In the genomic region with DNA sequence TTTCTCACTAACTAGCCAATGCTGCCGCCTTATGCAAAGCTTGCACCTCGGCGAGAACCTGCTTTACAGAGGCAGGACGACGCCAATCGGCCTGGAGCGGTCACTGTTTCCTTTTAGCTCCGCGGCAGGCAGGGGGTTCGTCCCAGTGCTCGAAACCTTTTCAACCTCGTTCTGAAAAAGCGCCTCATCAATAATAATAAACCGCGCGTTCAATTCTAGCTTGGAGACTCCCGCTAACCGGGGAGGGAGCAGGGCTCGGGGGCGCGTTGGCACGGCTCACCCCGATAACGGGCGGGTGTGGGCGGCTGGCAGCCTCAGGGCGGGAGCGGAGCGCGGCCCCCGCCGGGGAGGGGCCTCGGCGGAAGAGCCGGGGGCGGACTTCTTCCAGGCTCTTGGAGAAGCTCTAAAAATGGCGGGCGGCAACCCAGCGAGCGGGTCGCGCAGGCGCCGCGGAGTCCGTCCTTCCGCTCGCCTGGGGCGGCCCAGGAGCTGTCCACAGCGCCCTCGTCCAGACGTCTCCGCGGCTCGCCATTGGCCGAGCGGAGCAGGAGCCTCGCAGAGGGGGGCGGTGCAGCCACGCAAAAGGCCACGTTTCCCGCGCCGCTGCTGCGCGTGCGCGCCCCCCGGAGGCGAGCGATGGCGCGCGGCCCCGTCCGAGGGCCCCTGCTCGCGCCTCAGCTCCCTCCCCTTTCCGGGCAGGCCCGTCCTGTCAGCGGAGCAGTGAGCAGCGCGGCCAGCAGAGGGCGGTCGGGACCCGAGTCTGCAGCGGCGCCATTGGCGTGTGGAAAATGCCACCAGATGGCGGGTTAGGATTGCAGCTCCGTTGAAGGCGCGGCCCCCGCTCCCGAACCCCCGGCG, we compare ENCODE assay signal across 8 mouse cellular contexts. TPM values are rescaled to one million over a fixed set of nuclear protein-coding genes. Genes with fewer than 3 reads are reported as not detected.
DNase-seq lines count a peak whose midpoint lies in the region; ATAC-seq lines count a peak whose summit lies in the region.

No protein-coding gene starts in this region.

- H3K36me3 ChIP-seq in hindbrain, embryonic 16.5 days (ENCODE audit: control insufficient read depth, insufficient read depth, low read length) = no peaks in the 10 kb centered on the region
- no peaks in the 10 kb centered on the region for H3K36me3 ChIP-seq in macrophage (ENCODE audit: inconsistent target)

- WGBS in hindbrain, embryonic 16.5 days = under 1% methylated on average over 74 of the region's 97 CpGs
- under 1% methylated on average over 88 of the region's 97 CpGs for WGBS in macrophage (ENCODE audit: missing documents)

- no peaks in the 10 kb centered on the region for H3K27me3 ChIP-seq in hindbrain, embryonic 16.5 days (replicated peaks; ENCODE audit: control insufficient read depth, insufficient read depth, low read length)

- H3K79me2 ChIP-seq in macrophage (ENCODE audit: inconsistent target) = peaks cover 39% of the 10 kb centered on the region

- peak overlapping the region; percentile 86 for H3K4me3 ChIP-seq in hindbrain, embryonic 16.5 days (ENCODE audit: low read length)
- H3K4me3 ChIP-seq in macrophage (ENCODE audit: inconsistent target) = peak overlapping the region; percentile 55

- H3K9ac ChIP-seq in hindbrain, embryonic 16.5 days (ENCODE audit: low read depth, low read length) = peak overlapping the region; percentile 93

- ATAC-seq in hindbrain, embryonic 16.5 days = peak; percentile 98

- DNase-seq in WW6 (ENCODE audit: low read depth, low spot score) = peak; percentile 95
- peak; percentile 100 for DNase-seq in cerebellum, postnatal 4 days (ENCODE audit: low spot score in 2 of 2)
- peak; percentile 99 for DNase-seq in gastrocnemius, adult 18-20 months (ENCODE audit: low spot score)
- peak; percentile 99 to 100 for DNase-seq in left cerebral cortex, adult 18-20 months (ENCODE audit: low spot score in 2 of 2)
- DNase-seq in right cerebral cortex, adult 18-20 months = peak; percentile 99
- DNase-seq in urinary bladder, postnatal 10 days (ENCODE audit: low spot score) = peak; percentile 99

- peak overlapping the region; percentile 82 for H3K4me2 ChIP-seq in hindbrain, embryonic 16.5 days (ENCODE audit: low read length)

- peak overlapping the region; percentile 100 for H3K27ac ChIP-seq in hindbrain, embryonic 16.5 days (ENCODE audit: low read depth, low read length)
- H3K27ac ChIP-seq in macrophage = peak overlapping the region; percentile 87

- H3K9me3 ChIP-seq in hindbrain, embryonic 16.5 days (ENCODE audit: control insufficient read depth, low read length) = no peaks in the 10 kb centered on the region

- H3K4me1 ChIP-seq in hindbrain, embryonic 16.5 days (ENCODE audit: control insufficient read depth, insufficient read depth, low read depth, low read length) = peaks cover 17% of the 10 kb centered on the region

RNA-seq across cellular contexts. Expression of a gene that starts 45.5 kb away (rescaled TPM):
- 10 to 100 TPM; 19.5 to 26.1 TPM for total RNA-seq in gastrocnemius, adult 18-20 months (2021)
- 21.9 and 23.4 TPM in 2 replicates for polyA plus RNA-seq in hindbrain, embryonic 16.5 days (2015; fragmentation: Nextera tagmentation; extraction: Ambion mirVana)
- total RNA-seq in left cerebral cortex, adult 18-20 months (2021) = 10 to 100 TPM; 69.0 to 70.1 TPM
- 100 to 1,000 TPM; 199 to 302 (median 234) TPM for total RNA-seq in macrophage (2018; cell fraction: chromatin; rRNA removed)
- total RNA-seq in macrophage (2018; cell fraction: cytosol; rRNA removed) = 10 to 100 TPM; 23.5 to 39.2 (median 30.4) TPM
- 100 to 1,000 TPM in 13 of 26 experiments, 10 to 100 TPM in 13; 66.3 to 233 (median 108) TPM for total RNA-seq in macrophage (2018; cell fraction: nucleus; rRNA removed)
- 18.0 to 41.6 TPM (median 28.5 TPM) in 3 replicates for polyA plus RNA-seq in macrophage (2018)

Comparison
In these comparisons a context has a peak if more than half of its experiments do, and no peak if none do; other contexts are left out.
1. Peak in every context shown above with its lines: DNase-seq, ATAC-seq, H3K4me3 ChIP-seq and H3K27ac ChIP-seq.